In genomic region chr6:84893773-84894095, GRCm38 (mm10) we compare ENCODE assay signal across 20 mouse cellular contexts.
A peak's percentile ranks its signal among the peaks of the same experiment; 100 is the strongest.
DNase-seq lines count a peak whose midpoint lies in the region; ATAC-seq lines count a peak whose summit lies in the region.
"Had no signal": no experiment of that assay in that cellular context is flagged by ENCODE, and none has a peak within 500 bp of the region (broad histone marks: within the 10 kb centered on the region; RNA-seq: fewer than 3 reads in every experiment).

No protein-coding gene starts in this region.

- H3K4me2 ChIP-seq in forebrain, embryonic 12.5 days: no peak overlapping the region
- H3K4me2 ChIP-seq: embryonic facial prominence, embryonic 15.5 days; hindbrain, embryonic 12.5 days; liver, embryonic 15.5 days; midbrain, embryonic 13.5 days had no signal

- no peaks in the 10 kb centered on the region for H3K36me3 ChIP-seq in forebrain, embryonic 12.5 days (replicated peaks)
- H3K36me3 ChIP-seq: embryonic facial prominence, embryonic 15.5 days; hindbrain, embryonic 12.5 days; liver, embryonic 15.5 days; midbrain, embryonic 13.5 days had no signal

- peak; percentile 54; the same call in 1 of the 2 replicates for ATAC-seq in megakaryocyte progenitor cell, adult 5-6 weeks (replicated peaks; ENCODE audit: poor library complexity)
- no peak for ATAC-seq in forebrain, embryonic 12.5 days (ENCODE audit: low FRiP score)
- ATAC-seq: forebrain, postnatal 0 days; intestine, postnatal 0 days; midbrain, embryonic 13.5 days had no signal

- no peaks in the 10 kb centered on the region for H3K27me3 ChIP-seq in forebrain, embryonic 12.5 days
- H3K27me3 ChIP-seq: embryonic facial prominence, embryonic 15.5 days; hindbrain, embryonic 12.5 days; liver, embryonic 15.5 days; midbrain, embryonic 13.5 days had no signal

- H3K27ac ChIP-seq in forebrain, embryonic 12.5 days: no peak overlapping the region
- H3K27ac ChIP-seq: embryonic facial prominence, embryonic 15.5 days; hindbrain, embryonic 12.5 days; liver, embryonic 15.5 days; midbrain, embryonic 13.5 days had no signal

- no peak overlapping the region for H3K4me3 ChIP-seq in forebrain, embryonic 12.5 days (replicated peaks)
- H3K4me3 ChIP-seq: embryonic facial prominence, embryonic 15.5 days; hindbrain, embryonic 12.5 days; liver, embryonic 15.5 days; midbrain, embryonic 13.5 days had no signal

- peaks cover 3% of the 10 kb centered on the region; the same call in 1 of the 2 replicates for H3K4me1 ChIP-seq in forebrain, embryonic 12.5 days
- H3K4me1 ChIP-seq: liver, embryonic 15.5 days had no signal

- DNase-seq in embryo, embryonic 10 days (ENCODE audit: low spot score): peak; percentile 43
- no peak for DNase-seq in embryo, embryonic 9.5 days (ENCODE audit: extremely low spot score)
- DNase-seq in 3T3-L1 (ENCODE audit: low read depth, low spot score): peak; percentile 70
- peak; percentile 12 for DNase-seq in adipocyte (ENCODE audit: low spot score)
- no peak for DNase-seq in right cerebral cortex, postnatal 4 days
- DNase-seq: cerebellum, adult 2 months; cerebellum, postnatal 36 days; forebrain, postnatal 0 days; gastrocnemius, postnatal 36 days; kidney, postnatal 36 days; liver; right cerebral cortex, postnatal 25 days; thymus, postnatal 14 days had no signal

- H3K9ac ChIP-seq in forebrain, embryonic 12.5 days: no peak overlapping the region
- H3K9ac ChIP-seq: embryonic facial prominence, embryonic 15.5 days; forebrain, postnatal 0 days; hindbrain, embryonic 12.5 days; liver, embryonic 15.5 days; midbrain, embryonic 13.5 days had no signal

- no peaks in the 10 kb centered on the region for H3K9me3 ChIP-seq in forebrain, embryonic 12.5 days
- H3K9me3 ChIP-seq: embryonic facial prominence, embryonic 15.5 days; hindbrain, embryonic 12.5 days; liver, embryonic 15.5 days; midbrain, embryonic 13.5 days had no signal

Comparison
In these comparisons a context has a peak if more than half of its experiments do, and no peak if none do; other contexts are left out.
1. DNase-seq: peak in embryo, embryonic 10 days (single experiment), 3T3-L1 (single experiment) and adipocyte (single experiment); none in embryo, embryonic 9.5 days (single experiment) and right cerebral cortex, postnatal 4 days (single experiment).